Mouse (Mus musculus) liver, postnatal 0 days (tissue): ENCODE data around the gene Khdc1c.
"Not testable (repeated sequence)": the region's sequence is repeated elsewhere in the genome, so short reads cannot be mapped to it uniquely, and the experiment has no call there.

Experiments
- CTCF ChIP-seq: sonication (generic); IDR thresholded peaks from 2 replicates; pipeline ENCODE4 v1.5.1; 2016; ENCODE audit warnings: antibody characterized with exemption, low read depth
- EP300 ChIP-seq: IDR thresholded peaks from 2 replicates; pipeline ENCODE4 v1.6.1; 2016; ENCODE audit warnings: antibody characterized with exemption, low read depth, mild to moderate bottlenecking

DNA sequence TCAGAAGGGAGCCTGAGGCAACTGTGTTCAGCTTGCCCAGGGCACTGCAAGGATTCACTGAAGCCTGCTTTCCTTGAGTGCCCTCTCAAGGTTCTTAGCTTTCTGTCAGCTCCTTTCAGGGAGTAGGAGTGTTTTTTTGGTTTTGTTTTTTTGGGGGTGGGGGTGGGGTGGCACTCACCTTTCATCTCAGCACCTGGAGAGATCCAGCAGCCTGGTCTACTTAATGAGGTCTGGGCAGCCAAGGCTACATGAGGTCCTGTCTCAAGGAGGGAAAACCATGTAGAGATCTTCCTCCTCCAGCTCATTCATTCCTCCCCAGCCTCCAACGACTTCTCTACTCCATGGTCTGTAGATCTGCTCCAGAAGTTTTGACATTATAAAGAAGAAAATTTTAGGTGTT is at the start of gene Khdc1c:
- TF ChIP-seq CTCF, EP300: not testable (repeated sequence)
